Mouse (Mus musculus) inflammation-experienced regulatory T-cells (primary cell): Measurements from ENCODE around the gene Smim6. TPM values are rescaled to one million over a fixed set of nuclear protein-coding genes. Genes with fewer than 3 reads are reported as not detected.

Experiments
- polyA plus RNA-seq, 2 experiments: library from polyadenylated mRNA; unstranded; fragments of 100-300 nt; shearing (Covaris generic); gene quantifications; one replicate each; pipeline ENCODE4 v1.2.1; 2017

Smim6 gene
- polyA plus RNA-seq, result 1 to 10 TPM; 1.7 to 2.2 TPM

DNA sequence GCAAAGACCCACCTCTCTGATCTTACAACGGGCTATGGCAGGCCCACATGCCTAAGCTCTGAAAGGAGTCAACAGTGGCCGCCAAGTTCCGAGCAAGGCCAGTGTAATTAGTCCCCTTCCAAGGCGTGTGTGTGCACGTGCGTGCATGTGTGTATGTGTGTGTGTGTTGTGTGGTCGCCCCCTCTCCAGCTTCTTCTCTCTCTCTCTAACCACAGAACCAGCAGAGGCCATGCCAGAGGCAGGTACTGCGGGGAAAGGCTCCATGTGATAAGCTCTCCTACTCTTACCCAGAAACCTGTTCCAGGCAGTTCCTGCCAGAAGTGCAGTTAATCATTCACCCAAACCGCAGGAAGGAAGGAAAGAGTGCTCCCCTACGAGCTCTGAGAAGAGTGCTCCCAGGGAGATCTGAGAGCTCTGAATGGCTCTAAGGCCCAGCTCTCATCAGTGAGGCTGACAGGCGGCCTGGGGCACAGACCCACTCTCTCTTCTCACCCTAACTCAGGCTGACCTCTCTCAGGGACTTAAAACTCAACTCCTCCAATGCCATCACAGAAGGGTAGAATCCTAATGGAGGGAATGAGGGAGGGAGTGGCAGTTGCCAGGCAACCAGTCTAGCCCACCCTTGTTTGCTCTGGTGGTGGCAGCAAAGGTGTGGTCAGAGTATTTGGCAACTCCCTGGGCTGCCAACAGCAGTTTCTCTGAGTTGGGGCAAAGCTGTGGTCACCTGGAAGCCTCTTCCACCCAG, at the start of gene Smim6:
Smim6 (plus strand) TSS at position 386 of the 745 bp plus-strand sequence.

DNA sequence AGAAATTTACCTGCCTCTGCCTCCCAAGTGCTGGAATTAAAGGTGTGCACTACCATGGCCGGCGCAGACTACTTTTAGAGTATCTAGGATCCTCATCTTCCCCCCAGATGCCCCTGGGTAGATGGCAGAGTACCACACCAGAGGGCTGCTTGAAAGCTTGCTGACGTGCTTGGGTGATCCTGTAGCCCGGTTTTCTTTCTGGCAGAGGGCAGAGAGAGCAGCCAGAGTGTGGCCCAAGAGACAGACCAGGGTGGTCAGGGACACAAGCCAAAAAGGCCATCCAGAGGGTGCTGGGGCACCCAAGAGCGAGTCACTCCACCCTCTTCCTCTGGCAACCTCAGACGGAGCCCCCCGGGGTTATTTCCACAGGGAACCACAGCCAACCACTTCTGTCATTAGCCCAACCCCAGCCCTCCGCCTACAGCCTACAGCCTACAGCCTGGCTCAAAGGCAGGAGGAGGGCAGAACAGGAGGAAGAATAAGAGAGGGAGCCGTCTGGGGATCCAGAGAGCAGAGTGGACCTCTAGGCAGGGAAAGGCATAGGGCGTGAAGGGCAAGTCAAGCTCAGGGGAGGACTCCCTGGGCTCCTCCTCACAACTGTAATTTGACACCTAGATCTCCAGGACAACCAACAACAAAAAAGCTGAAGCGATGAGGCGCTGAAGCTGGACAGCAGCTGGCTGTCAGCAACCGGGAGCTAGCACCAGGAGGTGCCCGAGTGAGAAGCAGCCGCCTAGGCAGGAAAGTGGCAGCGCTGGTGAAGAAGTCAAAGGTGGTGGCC, 12.1 kb upstream of the Smim6 start, which contains the start of gene Smim5:
Smim5 (plus strand) TSS at position 481 of the 781 bp plus-strand sequence.

DNA sequence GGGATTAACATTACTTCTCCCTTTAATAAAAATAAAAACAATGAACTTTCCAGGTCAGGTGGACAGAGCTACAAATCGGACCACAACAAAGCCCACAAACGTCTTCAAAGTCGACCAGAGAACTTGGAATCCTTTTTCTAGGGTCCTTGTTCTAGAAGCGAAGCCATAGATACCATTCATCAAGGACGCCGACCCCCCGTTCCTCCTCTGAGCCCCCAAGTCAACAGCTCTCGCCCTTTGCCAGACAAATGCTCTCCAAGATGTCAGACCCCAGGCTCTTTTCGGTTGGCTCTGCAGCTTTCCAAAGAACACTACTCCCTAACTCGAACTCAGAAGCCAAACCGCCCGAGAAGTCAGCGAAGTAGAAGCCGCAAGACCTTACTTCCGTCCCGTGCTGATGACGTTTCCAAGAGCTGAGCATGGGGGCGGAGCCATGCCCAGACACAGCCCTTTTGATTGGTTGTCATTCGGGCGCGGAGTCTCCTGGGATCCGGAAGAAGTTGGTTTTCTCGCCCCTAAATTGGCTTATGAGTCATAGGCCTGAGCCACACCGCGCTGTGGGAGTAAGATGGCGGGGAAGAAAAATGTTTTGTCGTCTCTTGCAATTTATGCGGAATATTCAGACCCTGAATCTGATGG, 21.4 kb downstream of the Smim6 start, which contains the start of the genes Sap30bp and Recql5:
Sap30bp (plus strand) TSS at position 175 of the 639 bp plus-strand sequence.
Recql5 (minus strand) TSS at position 370 of the 639 bp plus-strand sequence.

Other genes starting within 250 kb of the Smim6 start
- gene Grb2, start 203.4 kb upstream of the Smim6 start, polyA plus RNA-seq, result 100 to 1,000 TPM; 209 to 232 TPM
- gene Tmem94, start 146.6 kb upstream of the Smim6 start, polyA plus RNA-seq, result 10 to 100 TPM; 22.2 to 29.1 TPM
- 1 to 10 TPM; 2.1 to 3.1 TPM for gene Caskin2, start 98.4 kb upstream of the Smim6 start, polyA plus RNA-seq
- gene Tsen54, start 97.3 kb upstream of the Smim6 start, polyA plus RNA-seq, result 10 to 100 TPM; 43.0 to 53.7 TPM
- gene Llgl2, start 88.0 kb upstream of the Smim6 start, polyA plus RNA-seq, result 10 to 100 TPM; 34.4 to 36.9 TPM
- 1 to 10 TPM in 1 of 2 experiments, under 1 TPM in 1; 0.55 to 7.5 TPM for gene Myo15b, start 53.6 kb upstream of the Smim6 start, polyA plus RNA-seq
- gene Smim5, start 12.1 kb upstream of the Smim6 start, polyA plus RNA-seq, result 1 to 10 TPM in 1 of 2 experiments, under 1 TPM in 1; 0.68 to 1.2 TPM
- 10 to 100 TPM; 35.4 to 35.8 TPM for gene Sap30bp, start 21.3 kb downstream of the Smim6 start, polyA plus RNA-seq
- 10 to 100 TPM; 18.1 to 21.6 TPM for gene Recql5, start 21.5 kb downstream of the Smim6 start, polyA plus RNA-seq
- gene Itgb4, start 62.7 kb downstream of the Smim6 start, polyA plus RNA-seq, result under 1 TPM; 0.23 to 0.36 TPM
- gene Galk1, start 100.7 kb downstream of the Smim6 start, polyA plus RNA-seq, result 10 to 100 TPM; 26.3 to 33.0 TPM
- gene H3f3b, start 115.9 kb downstream of the Smim6 start, polyA plus RNA-seq, result 1,000 to 10,000 TPM; 1,305 to 1,440 TPM
- gene Unk, start 118.3 kb downstream of the Smim6 start, polyA plus RNA-seq, result 10 to 100 TPM; 38.7 to 59.1 TPM
- gene Unc13d, start 165.9 kb downstream of the Smim6 start, polyA plus RNA-seq, result 100 to 1,000 TPM; 140 to 162 TPM
- gene Wbp2, start 175.0 kb downstream of the Smim6 start, polyA plus RNA-seq, result 100 to 1,000 TPM; 179 to 187 TPM
- gene Trim47, start 215.2 kb downstream of the Smim6 start, polyA plus RNA-seq, result under 1 TPM in 1 of 2 experiments, not detected in 1; 0.89 TPM
- gene Trim65, start 219.1 kb downstream of the Smim6 start, polyA plus RNA-seq, result 10 to 100 TPM; 18.8 to 28.5 TPM
- 10 to 100 TPM; 73.7 to 79.0 TPM for gene Mrpl38, start 226.9 kb downstream of the Smim6 start, polyA plus RNA-seq